Mouse (Mus musculus) left cerebral cortex, postnatal 36 days (tissue): ENCODE measurements around the gene Adra1b. TPM values are rescaled to one million over a fixed set of nuclear protein-coding genes. Genes with fewer than 3 reads are reported as not detected.

Source experiments
- DNase-seq, 2 experiments: peaks; one replicate each; pipeline ENCODE4 v3.0.0; 2021 to 2022; ENCODE audit warnings: low spot score in 2 of 2, mixed read lengths in 1 of 2
- intact Hi-C: fragments of 180-260 bp; cut with DNase I; formaldehyde crosslinking; loops from one replicate; pipeline ENCODE4 v1.15.1; 2025
- total RNA-seq, 2 experiments: library from RNA; stranded (reverse); gene quantifications; 2 replicates each; pipeline ENCODE4 v1.2.3; 2021

Adra1b gene
- total RNA-seq, result 10 to 100 TPM; 28.4 to 40.4 TPM

DNA sequence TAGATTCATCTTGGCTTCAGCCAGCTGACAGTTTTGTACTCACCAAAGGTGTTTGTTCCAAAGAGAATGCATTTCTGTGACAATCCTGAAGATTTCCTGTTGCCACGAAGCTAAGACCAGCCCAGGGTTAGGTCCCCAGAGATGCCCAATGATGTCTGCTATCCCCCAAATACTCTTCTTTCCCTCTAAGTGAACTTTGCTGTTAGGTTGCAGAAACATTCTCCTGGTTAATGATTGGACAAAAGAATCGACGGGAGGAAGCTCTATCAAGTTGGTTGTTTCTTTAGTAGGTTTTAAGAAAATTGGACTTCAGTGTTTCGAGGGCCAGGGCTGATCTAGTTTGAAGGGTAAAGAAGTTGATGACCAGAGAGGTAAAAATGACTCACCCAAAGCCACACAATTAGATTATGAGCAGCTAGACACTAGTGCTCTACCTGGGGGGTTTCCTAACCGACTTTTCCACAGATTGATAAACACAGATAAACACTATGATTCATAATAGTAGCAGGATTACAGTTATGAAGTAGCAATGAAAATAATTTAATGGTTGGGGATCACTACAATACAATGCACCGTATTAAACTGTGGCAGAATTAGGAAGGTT lies at the start of gene Adra1b:
Adra1b (minus strand) TSS at position 160 of the 604 bp plus-strand sequence.
- DNase-seq, result no peak
- intact Hi-C loops, result no loop called here

DNA sequence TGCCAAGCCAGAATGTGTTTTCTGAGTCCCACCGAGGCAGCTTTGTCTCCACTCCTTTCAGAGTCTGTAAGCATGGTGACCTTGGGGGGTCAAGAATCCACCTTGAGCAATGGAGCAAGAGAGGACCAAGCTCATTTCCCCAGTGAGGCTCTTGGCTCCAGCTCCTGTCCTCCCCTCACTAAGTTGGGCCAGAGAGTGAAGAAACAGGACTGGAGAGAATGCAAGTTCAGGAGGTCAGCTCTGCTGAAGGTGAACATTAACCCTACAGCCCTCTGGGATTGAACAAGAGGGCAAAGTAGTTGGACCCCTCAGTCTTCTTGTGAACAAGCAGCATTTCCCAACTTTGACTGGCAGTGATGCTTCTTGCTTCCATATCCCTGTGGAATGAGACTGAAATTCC lies 49.3 kb upstream of the Adra1b start:
- DNase-seq, result no peak
- intact Hi-C loops, result no loop called here

DNA sequence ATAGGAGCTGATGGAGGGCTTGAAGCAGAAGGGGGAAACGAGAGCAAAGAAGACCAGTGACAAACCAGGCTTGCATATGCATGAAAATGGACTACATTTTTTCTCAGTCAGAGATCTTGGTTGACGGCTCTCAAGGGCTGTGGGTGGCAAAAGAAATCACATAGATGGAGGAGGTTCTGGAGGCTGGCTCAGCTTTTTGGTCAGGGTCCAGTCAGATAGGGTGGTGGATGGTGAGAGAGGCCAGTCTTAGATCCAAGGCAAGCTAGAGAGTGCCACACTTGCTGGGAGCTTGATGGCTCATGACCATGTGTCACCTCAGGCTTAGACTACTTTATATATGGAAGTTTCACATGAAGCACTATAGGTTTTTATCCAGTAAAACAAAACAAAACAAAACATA lies 42.8 kb upstream of the Adra1b start:
- no peak for DNase-seq
- intact Hi-C loops, result no loop called here

DNA sequence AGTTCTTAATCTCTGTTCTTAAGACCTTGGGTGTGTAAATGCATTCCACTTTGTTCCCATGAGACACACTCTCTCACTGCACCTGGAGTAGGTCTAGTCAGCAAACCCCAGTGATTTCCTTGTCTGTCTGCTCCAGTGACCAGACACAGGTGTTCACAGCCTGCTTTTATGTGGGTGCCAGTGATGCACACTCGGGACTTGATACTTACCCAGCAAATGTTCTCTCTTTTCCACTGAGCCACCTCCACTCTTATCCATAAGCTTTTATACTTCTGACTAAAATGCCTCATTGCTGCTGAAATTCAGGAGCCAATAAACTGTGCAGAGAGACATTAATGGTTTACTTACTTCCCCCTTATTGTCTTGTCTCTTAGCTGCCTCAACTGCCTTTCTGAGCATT lies 42.2 kb upstream of the Adra1b start:
- DNase-seq, result no peak
- intact Hi-C loops, result no loop called here

DNA sequence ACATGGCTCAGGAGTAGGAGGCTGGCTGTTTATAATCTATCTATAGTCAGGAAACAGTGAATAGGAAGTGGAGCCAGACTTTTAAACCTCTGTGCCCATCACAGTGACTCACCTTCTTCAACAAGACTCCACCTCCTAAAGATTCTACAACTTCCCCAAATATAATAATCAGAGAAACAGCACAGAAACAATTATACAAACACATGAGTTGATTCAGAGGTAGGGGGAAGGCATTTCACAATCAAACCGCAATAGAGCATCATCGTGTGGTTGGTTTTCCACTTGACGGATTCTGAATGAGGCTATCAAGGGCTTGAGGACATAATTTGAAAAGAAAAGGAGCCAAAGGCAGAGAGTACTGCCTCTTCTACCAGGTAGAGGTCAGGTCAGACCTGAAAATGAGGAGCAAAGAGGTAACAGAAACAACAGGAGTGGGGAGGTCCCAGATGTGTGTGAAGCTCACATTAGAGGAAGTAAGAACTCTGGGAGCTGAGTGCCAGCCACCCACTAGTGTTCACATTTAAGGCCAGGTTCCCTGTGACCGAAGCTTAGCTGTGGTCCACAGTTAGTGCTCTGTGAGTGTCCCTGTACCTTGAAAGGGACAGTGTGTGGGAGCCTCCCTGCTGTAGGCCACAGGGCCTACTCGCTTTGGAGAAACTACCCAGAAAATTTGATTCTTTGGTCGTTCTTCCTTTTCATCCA lies 39.6 kb upstream of the Adra1b start:
- DNase-seq, result no peak
- intact Hi-C loops, result no loop called here

DNA sequence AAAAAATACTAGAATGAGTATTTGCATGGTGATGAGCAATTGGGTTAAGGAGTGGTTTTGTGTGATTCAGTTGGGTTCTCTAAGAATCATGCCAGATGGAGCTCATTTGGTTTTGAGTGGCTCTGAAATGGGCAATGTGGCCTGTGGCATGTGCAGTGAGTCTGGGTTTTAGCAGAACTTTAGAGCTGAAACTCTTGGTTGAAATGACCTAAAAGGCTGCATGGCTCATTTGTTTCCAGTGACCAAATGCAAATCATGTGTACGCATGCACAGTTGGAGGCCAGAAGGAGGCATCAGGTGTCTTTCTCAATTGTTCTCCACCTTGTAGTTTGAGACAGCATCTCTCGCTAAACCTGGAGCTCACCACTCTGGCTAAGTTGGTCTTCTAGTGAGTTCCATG lies 35.0 kb upstream of the Adra1b start:
- intact Hi-C loops, result no loop called here
- DNase-seq, result no peak

DNA sequence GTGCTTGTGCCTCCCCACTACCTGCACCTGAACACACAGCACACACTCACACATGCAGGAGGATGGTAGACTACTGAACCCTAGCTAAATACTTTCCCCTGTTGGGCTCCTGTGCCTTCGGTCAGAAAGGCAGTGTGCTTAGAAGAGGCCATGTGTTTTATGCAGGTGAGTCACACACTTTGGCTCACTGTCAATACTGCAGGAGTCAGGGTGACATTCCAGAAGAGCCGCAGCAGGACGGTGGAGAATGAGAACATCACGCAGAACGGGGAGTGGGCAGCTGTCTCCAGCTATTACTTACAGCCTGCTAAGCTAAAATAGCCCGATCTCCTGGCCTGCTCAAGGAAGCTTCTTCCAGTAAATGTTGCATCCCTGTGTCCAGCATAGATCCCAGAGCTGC lies 32.5 kb upstream of the Adra1b start:
- intact Hi-C loops, result no loop called here
- DNase-seq, result peak; percentile 15 to 17

DNA sequence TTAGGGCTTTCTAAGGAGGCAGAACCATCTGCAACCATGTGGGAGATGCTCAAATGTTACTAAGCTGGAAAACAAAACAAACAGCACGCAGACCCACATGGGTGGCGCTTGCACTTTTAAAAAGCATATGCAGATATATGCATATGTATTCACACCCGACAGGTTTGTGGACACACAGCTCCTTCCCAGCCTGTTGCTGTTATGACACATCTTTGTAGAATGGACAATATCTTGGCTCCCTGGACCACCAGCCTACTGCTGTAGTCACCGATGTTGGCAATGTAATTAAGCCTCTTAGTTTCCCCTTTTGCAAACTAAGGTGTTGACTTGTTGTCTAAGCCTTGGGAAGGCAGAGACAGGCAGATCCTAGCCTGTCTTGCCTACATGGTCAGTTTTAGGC lies 32.0 kb upstream of the Adra1b start:
- no peak for DNase-seq
- intact Hi-C loops, result no loop called here

- DNase-seq, result no peak
- intact Hi-C loops, result no loop called here
Measured at GRCm38 (mm10) chr11:43930191-43930590, 29.2 kb upstream of the Adra1b start.

DNA sequence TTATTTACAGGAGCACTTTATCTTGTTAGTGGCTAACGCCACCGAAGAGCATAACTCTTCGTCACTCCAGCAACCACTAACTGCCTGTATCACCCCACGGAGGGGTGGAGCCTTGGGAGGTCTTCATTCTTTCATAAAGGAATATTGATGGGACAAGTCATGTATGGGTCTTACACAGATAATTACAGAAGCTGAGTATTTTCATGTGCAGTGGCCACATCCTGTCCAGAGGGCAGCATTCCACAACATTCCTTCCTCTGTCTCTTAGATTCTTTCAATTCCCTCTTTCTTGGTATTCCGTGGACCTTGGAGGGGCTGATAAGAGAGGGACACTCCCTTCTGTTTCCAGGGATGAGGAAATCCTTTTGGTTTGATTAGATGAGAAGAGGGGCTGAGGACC lies 28.7 kb upstream of the Adra1b start:
- no peak for DNase-seq
- intact Hi-C loops, result no loop called here

DNA sequence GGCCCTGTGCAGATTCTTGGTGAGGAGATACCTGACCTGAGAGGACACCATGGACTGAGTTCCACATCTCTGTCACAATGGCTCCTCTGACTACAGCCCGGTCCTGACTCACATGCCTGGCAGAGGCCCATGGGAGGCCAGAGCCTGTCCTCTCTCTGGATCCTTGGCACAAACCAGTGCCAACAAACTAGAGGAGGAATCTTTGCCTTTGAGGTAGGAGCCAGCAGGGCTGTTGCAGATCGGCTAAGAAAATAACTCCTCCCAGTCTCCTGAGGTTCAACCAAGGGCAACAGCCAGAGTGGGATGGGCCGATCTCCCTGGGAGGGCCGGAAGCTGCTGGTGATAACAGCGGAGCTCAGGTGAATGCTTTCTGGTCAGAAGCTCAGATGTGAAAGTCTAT lies 28.2 kb upstream of the Adra1b start:
- intact Hi-C loops, result no loop called here
- DNase-seq, result no peak

- DNase-seq, result no peak
- intact Hi-C loops, result no loop called here
Measured at GRCm38 (mm10) chr11:43927133-43927815, 26.3 kb upstream of the Adra1b start.

DNA sequence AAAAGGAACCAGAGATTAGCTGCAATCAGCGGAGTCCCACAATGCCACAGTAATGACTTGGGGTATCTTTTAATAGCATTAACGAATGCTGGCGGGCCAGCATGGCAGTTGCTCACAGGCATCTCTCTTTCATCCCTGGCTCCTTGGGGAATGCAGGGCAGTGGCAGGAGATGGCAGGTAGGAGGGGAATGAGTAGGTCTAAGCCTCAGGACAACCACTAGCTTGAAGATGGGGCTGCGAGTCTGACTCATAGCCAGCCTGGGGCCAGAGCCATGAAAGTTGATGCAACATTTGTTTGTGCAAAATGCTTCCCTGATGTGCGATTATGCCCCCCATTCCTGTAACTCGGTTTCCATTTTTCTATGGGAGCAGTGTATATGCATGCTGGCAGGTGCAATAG lies 25.2 kb upstream of the Adra1b start:
- intact Hi-C loops, result no loop called here

GRCm38 (mm10) chr11:43925584-43925983 lies 24.6 kb upstream of the Adra1b start:
- intact Hi-C loops, result no loop called here
- DNase-seq, result no peak

More for the DNA sequence above, 25.2 kb upstream of the Adra1b start:
- DNase-seq, result no peak

DNA sequence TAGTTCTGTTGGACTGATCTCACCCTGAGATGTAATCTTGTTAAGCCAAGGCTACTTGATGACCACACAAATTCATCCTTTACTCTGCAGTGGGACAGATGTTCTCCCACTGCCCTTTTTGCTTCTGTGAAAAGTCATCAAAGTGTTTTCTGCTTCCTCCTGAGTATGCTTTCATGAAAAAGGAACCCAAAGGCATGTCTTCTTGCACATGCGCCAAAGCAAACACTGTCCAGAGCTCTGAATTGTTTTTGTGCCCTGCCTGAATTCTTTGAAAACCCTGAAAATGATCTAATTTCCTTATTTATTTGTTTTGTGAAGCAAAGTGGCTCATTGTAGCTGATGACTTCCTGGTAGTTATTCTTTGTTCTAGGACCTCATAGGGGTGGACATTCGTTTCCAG lies 20.7 kb upstream of the Adra1b start:
- intact Hi-C loops, result no loop called here
- no peak for DNase-seq

- intact Hi-C loops, result no loop called here
- no peak for DNase-seq
Measured at GRCm38 (mm10) chr11:43919492-43920055, 18.6 kb upstream of the Adra1b start.

GRCm38 (mm10) chr11:43914552-43915447 lies 13.8 kb upstream of the Adra1b start:
- intact Hi-C loops, result no loop called here
- no peak for DNase-seq

DNA sequence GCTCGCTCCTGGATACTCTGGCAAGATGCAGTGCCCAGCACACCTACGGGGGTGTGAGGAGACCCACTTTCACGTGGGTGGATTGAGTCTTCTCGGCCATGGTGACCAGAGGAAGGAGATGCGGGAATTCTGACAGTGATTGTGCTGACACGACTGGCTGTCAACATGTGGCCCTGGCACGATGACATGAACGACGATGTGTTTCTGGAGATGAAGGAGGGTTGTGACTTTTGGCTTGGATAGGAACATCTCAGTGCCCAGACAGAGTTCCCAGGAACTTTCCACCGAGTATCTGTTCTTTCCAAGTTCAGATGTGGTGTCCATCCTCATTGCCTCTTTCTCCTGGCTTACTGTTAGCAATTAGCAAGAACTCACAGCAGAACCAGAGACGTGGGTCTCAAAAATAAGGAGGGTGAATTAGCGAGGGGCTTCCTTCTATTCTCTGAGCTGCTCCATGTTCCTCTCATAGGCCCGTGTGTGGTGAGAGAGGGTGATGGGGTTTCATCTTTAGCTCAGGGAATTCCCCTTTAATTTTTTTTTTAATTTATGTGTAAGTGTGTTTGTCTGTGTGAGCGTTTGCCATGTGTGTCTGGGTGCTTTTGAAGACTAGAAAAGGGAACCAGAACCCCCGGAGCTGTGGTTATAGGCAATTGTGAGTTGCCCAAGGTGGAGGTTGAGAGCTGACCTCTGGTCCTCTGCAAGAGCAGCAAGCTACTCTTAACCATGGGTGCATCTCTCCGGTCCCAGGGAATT lies 11.3 kb upstream of the Adra1b start:
- no peak for DNase-seq
- intact Hi-C loops, result no loop called here

GRCm38 (mm10) chr11:43911646-43912045 lies 10.6 kb upstream of the Adra1b start:
- intact Hi-C loops, result no loop called here

More at GRCm38 (mm10) chr11:43911646-43912045, 10.6 kb upstream of the Adra1b start:
- no peak for DNase-seq
